Mouse (Mus musculus) CH12.LX (cell line): ENCODE results near the gene Bag1.

Source experiments
- CTCF ChIP-seq, 2 experiments: IDR thresholded peaks in 1 of 2; conservative IDR thresholded peaks in 1 of 2; 2 replicates each; pipeline ENCODE4 v1.5.1; 2011 to 2012; ENCODE audit warnings: low read depth in 2 of 2, low read length in 2 of 2, improper control_type of control experiment in 1 of 2, inconsistent platforms in 1 of 2, mild to moderate bottlenecking in 1 of 2, moderate library complexity in 1 of 2
- EP300 ChIP-seq: IDR thresholded peaks from 2 replicates; pipeline ENCODE4 v1.6.1; 2011; ENCODE audit warnings: low read length, improper control_type of control experiment
- NELFE ChIP-seq: IDR thresholded peaks from 2 replicates; pipeline ENCODE4 v1.6.1; 2011; ENCODE audit warnings: low read depth, low read length, improper control_type of control experiment
- TBP ChIP-seq: conservative IDR thresholded peaks from 2 replicates; pipeline ENCODE4 v1.6.1; 2011; ENCODE audit warnings: low read depth, low read length, improper control_type of control experiment

GRCm38 (mm10) chr4:40899264-40899663 lies 48.8 kb downstream of the Bag1 start:
- TF ChIP-seq NELFE (no peak), EP300 (no peak), CTCF (conservative IDR thresholded peaks at IDR 0.05 in 1 of 2, IDR thresholded peaks at IDR 0.05 in 1 of 2; ENCODE audit: low read depth in 2 of 2, low read length in 2 of 2) (no peak), TBP (no peak)
